Mouse (Mus musculus): Measurements from ENCODE around the gene Gm7982. TPM values are rescaled to one million over a fixed set of nuclear protein-coding genes. Genes with fewer than 3 reads are reported as not detected.
"Not testable (repeated sequence)": the region's sequence is repeated elsewhere in the genome, so short reads cannot be mapped to it uniquely, and the experiment has no call there.

Gm7982 gene
- polyA plus RNA-seq (2016; fragmentation: Nextera tagmentation; extraction: Ambion mirVana), result not detected in 2 replicates

DNA sequence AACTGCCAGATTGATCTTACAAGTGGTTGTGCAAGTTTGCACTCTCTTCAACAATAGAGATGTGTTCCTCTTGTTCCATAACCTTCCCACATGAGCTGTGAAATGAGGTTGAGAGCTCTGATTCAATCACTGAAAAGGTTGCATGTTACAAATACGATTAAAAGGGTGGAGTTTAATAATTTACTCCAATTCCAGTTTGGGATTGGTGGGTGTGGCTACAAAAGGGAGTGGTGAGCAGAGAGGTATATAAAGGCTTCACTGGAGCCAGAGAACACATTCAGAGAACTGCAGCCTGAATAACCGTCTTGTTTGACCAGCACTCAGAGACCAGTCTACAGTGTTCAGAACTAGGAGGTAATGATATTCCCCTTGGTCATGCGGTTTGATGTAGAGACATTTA, at the start of gene Gm7982:
TSS of gene Gm7982 (plus strand) at position 301 of the 400 bp plus-strand sequence.
- not testable (repeated sequence) for H3K4me2 ChIP-seq (replicated peaks); H3K27me3 ChIP-seq; H3K9me3 ChIP-seq; ATAC-seq (ENCODE audit: low FRiP score, low read depth); H3K36me3 ChIP-seq; H3K27ac ChIP-seq (replicated peaks); H3K4me3 ChIP-seq; H3K9ac ChIP-seq (replicated peaks); H3K4me1 ChIP-seq
- WGBS, result no CpG with 5 or more reads among the region's 3 CpGs

DNA sequence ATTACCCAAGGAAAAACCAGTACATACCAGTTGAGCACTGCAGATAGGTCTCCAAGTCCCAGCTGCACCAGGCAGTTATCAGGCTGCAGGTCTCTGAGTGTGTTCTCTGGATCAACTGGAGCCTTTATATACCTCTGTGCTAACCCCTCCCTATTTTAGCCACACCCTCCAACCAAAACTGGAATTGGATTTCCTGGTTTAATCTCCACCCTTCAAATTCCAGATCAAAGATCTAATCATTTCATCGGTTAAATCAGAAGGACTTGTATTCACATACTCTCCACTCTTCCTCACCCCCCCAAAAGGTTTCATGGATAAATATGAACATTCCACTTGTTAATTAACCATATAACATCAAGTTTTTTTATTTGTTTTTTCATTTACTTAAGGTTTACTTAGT, 5.7 kb upstream of the Gm7982 start, which contains the start of gene Gm7978:
TSS of gene Gm7978 (minus strand) at position 101 of the 400 bp plus-strand sequence.
- not testable (repeated sequence) for H3K4me3 ChIP-seq; ATAC-seq (ENCODE audit: low FRiP score, low read depth); H3K9me3 ChIP-seq; H3K4me2 ChIP-seq (replicated peaks); H3K27me3 ChIP-seq; H3K4me1 ChIP-seq; H3K9ac ChIP-seq (replicated peaks); H3K36me3 ChIP-seq; H3K27ac ChIP-seq (replicated peaks)
- no CpG with 5 or more reads among the region's 1 CpGs for WGBS

DNA sequence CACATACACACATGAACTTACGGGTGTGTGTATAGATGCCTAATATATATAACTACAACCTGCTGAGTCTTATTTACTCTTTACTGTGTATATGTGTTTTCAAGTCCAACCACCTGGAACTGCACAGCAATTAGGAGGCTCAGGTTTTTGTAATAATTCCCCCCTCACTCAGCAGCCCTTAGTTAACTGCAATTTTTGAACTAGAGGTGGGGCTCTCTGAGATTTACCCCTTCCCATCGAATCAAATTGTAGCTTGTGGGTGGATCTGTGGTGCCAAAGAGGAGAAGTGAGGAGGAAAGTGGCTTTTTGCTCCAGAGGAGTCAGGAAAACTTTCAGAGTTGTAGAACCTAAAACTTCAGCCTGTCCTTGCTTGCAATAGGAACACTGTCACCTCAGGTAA, 33.9 kb downstream of the Gm7982 start, which contains the start of gene E330014E10Rik:
TSS of gene E330014E10Rik (plus strand) at position 301 of the 400 bp plus-strand sequence.
- H3K9ac ChIP-seq (replicated peaks); H3K27ac ChIP-seq (replicated peaks); H3K9me3 ChIP-seq; H3K4me3 ChIP-seq; ATAC-seq (ENCODE audit: low FRiP score, low read depth); H3K36me3 ChIP-seq; H3K4me1 ChIP-seq; H3K4me2 ChIP-seq (replicated peaks); H3K27me3 ChIP-seq: not testable (repeated sequence)
- WGBS, result no CpG with 5 or more reads among the region's 2 CpGs

Other genes starting within 250 kb of the Gm7982 start
- not detected in 2 replicates for gene Gm3286, start 231.3 kb upstream of the Gm7982 start, polyA plus RNA-seq (2016; fragmentation: Nextera tagmentation; extraction: Ambion mirVana)
- gene Gm7971, start 147.1 kb upstream of the Gm7982 start, polyA plus RNA-seq (2016; fragmentation: Nextera tagmentation; extraction: Ambion mirVana), result not detected in 2 replicates
- gene Gm7978, start 5.8 kb upstream of the Gm7982 start, polyA plus RNA-seq (2016; fragmentation: Nextera tagmentation; extraction: Ambion mirVana), result not detected in 2 replicates
- gene E330014E10Rik, start 34.0 kb downstream of the Gm7982 start, polyA plus RNA-seq (2016; fragmentation: Nextera tagmentation; extraction: Ambion mirVana), result not detected in 2 replicates
- gene Cxcl13, start 214.9 kb downstream of the Gm7982 start, polyA plus RNA-seq (2016; fragmentation: Nextera tagmentation; extraction: Ambion mirVana), result not detected in 2 replicates